Mouse (Mus musculus) spleen, adult 2 months (tissue): Measurements from ENCODE around the gene Myo1d. TPM values are rescaled to one million over a fixed set of nuclear protein-coding genes. Genes with fewer than 3 reads are reported as not detected.

Experiments used
- DNase-seq, 2 experiments: peaks; one replicate each; pipeline versions ENCODE4 v3.0.0 to v3.0.0-alpha.2; 2012 to 2021; ENCODE audit warnings: low spot score in 2 of 2, low read depth in 1 of 2
- H3K27ac ChIP-seq: fragments of 200-500 bp; 2 replicates; pipeline ENCODE4 v1.5.1; 2012; ENCODE audit warnings: low read length, inconsistent platforms; ENCODE audit not compliant: insufficient read depth
- H3K27me3 ChIP-seq: fragments of 200-500 bp; 2 replicates; pipeline ENCODE4 v1.6.1; 2012; ENCODE audit warnings: mild to moderate bottlenecking, moderate library complexity, low read length, inconsistent platforms; ENCODE audit not compliant: control insufficient read depth, insufficient read depth
- H3K36me3 ChIP-seq: fragments of 200-500 bp; 2 replicates; pipeline ENCODE4 v1.6.1; 2012; ENCODE audit warnings: mild to moderate bottlenecking, low read length, inconsistent platforms; ENCODE audit not compliant: control insufficient read depth, insufficient read depth
- H3K4me1 ChIP-seq: fragments of 200-500 bp; 2 replicates; pipeline ENCODE4 v1.6.1; 2011; ENCODE audit warnings: inconsistent platforms; ENCODE audit not compliant: control insufficient read depth, insufficient read depth, insufficient read length
- H3K4me3 ChIP-seq: fragments of 200-500 bp; 2 replicates; pipeline ENCODE4 v1.5.1; 2011; ENCODE audit warnings: mild to moderate bottlenecking, inconsistent platforms; ENCODE audit not compliant: insufficient read depth, insufficient read length; ENCODE audit errors: extremely low read depth
- CTCF ChIP-seq: fragments of 200-500 bp; IDR thresholded peaks from 2 replicates; pipeline ENCODE4 v1.5.1; 2011; ENCODE audit warnings: mild to moderate bottlenecking, inconsistent platforms; ENCODE audit not compliant: insufficient read depth, insufficient read length, insufficient replicate concordance; ENCODE audit errors: extremely low read depth
- POLR2A ChIP-seq: fragments of 200-500 bp; IDR thresholded peaks from 2 replicates; pipeline ENCODE4 v1.6.1; 2011; ENCODE audit warnings: low read depth, low read length, inconsistent platforms
- WGBS: fragments of 180-500 bp; shearing (Covaris S2); methylation state at CpG from one replicate; pipeline ENCODE4 v1.1.7; 2018; 5-methylcytosine and 5-hydroxymethylcytosine counted together
- polyA plus RNA-seq: library from polyadenylated mRNA; depleted of rRNA; stranded (reverse); fragments of >200 nt; gene quantifications from 2 replicates; pipeline ENCODE4 v1.2.3, GENCODE M21; 2012

Myo1d gene
- polyA plus RNA-seq, 1 experiment = 6.2 TPM

DNA sequence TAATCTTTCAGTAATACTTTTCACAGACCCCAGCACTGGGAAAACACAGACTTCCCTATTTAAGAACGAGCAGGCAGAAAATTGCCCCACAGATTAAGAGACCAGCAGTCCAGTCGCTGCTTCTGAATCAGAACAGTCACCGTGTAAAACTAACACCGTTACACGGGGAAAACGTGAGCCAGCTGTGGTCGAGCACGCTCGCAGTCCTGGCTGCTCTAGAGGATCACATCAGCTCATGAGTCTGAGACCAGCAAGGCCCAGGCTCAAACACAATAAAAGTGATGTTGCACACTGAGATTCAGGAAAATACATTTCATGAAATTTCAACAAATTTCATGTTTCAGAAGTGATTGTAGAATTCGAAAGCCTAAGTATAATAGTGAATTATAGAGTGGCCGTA is 194.6 kb downstream of the Myo1d start:
- Histone ChIP-seq H3K36me3 (no peaks in the 10 kb centered on the region), H3K4me3 (no peak overlapping the region), H3K27me3 (no peaks in the 10 kb centered on the region), H3K27ac (no peak overlapping the region), H3K4me1 (no peaks in the 10 kb centered on the region)
- no peak for DNase-seq
- TF ChIP-seq POLR2A (no peak), CTCF (no peak)
- 74% methylated on average over 11 of the region's 11 CpGs for WGBS

DNA sequence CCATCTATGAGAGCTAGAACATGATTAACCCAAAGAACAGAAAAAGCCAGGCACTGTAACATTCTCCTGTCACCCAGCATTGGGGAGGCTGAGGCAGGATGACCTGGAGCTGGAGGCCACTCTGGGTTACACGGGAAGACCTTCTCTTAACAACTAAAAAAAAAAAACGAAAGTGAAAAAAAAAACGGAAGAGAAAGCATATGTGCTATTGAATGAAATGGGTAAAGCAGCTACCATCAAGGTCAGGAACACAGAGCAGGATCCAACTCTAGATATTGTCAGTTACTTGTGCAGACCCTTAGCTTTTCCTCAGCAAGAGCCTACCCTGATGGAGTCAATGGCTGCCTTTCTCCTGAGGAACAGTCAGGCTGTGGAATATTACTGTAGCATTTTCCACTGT is 199.3 kb downstream of the Myo1d start:
- TF ChIP-seq POLR2A (no peak), CTCF (no peak)
- H3K36me3 ChIP-seq = no peaks in the 10 kb centered on the region

GRCm38 (mm10) chr11:80577747-80578640 is 201.8 kb downstream of the Myo1d start:
- no peak for DNase-seq
- TF ChIP-seq CTCF = no peak
- Histone ChIP-seq H3K27me3 (no peaks in the 10 kb centered on the region), H3K4me1 (no peaks in the 10 kb centered on the region), H3K27ac (no peak overlapping the region), H3K4me3 (no peak overlapping the region), H3K36me3 (no peaks in the 10 kb centered on the region)
- 69% methylated on average over 14 of the region's 14 CpGs for WGBS

More for the DNA sequence above, 199.3 kb downstream of the Myo1d start:
- H3K27ac ChIP-seq = no peak overlapping the region
- WGBS = 56% methylated on average over 3 of the region's 3 CpGs
- no peak overlapping the region for H3K4me3 ChIP-seq
- no peak for DNase-seq
- no peaks in the 10 kb centered on the region for H3K27me3 ChIP-seq
- no peaks in the 10 kb centered on the region for H3K4me1 ChIP-seq

DNA sequence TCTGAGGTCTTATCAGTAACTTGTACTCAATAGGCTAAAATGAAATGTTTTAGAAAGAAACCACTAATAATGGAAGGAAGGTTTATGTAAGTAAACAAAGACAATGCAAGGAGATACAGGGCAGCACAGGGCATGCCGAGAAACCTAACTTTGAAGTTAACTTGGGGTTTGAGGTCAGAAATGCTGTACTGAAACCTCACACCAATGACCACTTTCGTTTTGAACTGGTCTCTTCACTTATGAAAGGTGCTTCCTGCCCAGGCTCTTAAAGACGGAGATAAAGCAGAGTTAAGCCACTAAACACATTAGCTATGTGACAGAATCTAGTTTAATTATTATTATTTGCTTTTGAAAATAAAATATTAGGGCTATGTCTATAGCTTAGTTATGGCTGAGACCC is 204.0 kb downstream of the Myo1d start:
- TF ChIP-seq CTCF (no peak), POLR2A (no peak)
- Histone ChIP-seq H3K4me3 (no peak overlapping the region), H3K27me3 (no peaks in the 10 kb centered on the region), H3K36me3 (no peaks in the 10 kb centered on the region), H3K4me1 (no peaks in the 10 kb centered on the region), H3K27ac (no peak overlapping the region)
- DNase-seq = no peak
- 13% methylated on average over 3 of the region's 3 CpGs for WGBS

DNA sequence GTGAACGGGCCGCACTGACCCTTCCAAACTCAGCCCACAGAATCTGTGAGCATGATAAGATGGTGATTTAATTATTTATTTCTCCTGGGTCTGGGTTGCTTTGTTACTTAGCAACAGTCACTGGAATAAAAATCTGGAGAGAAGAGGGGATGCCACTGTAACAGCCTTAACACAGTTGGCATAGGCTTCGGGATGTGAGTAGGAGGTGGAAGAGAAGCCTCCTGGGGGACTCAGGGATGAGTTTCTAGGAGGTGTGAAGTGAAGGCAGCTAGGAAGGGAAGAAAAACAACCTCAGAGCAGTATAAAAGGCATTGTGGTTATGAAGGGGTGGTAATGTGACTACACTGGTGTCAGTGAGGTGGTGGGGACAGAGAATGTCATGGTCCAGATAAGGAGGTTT is 213.5 kb downstream of the Myo1d start:
- no peaks in the 10 kb centered on the region for H3K4me1 ChIP-seq
- H3K4me3 ChIP-seq = no peak overlapping the region
- H3K27me3 ChIP-seq = no peaks in the 10 kb centered on the region
- 90% methylated on average over 3 of the region's 3 CpGs for WGBS
- no peak for TF ChIP-seq POLR2A
- TF ChIP-seq CTCF = no peak
- no peak overlapping the region for H3K27ac ChIP-seq
- DNase-seq = no peak
- H3K36me3 ChIP-seq = no peaks in the 10 kb centered on the region

- H3K27me3 ChIP-seq = no peaks in the 10 kb centered on the region
- no peak for DNase-seq
- no peaks in the 10 kb centered on the region for H3K4me1 ChIP-seq
- H3K27ac ChIP-seq = no peak overlapping the region
- no peak overlapping the region for H3K4me3 ChIP-seq
- TF ChIP-seq POLR2A = no peak
- no peak for TF ChIP-seq CTCF
- H3K36me3 ChIP-seq = no peaks in the 10 kb centered on the region
- WGBS = 51% methylated on average over 7 of the region's 7 CpGs
These were observed 214.6 kb downstream of the Myo1d start for GRCm38 (mm10) chr11:80564975-80565965.
